Mouse (Mus musculus) C2C12 (cell line): ENCODE results near the gene Perp. TPM values are rescaled to one million over a fixed set of nuclear protein-coding genes. Genes with fewer than 3 reads are reported as not detected.

Source experiments
- H3K27me3 ChIP-seq: one replicate; pipeline ENCODE4 v1.6.1; 2011; ENCODE audit not compliant: control insufficient read depth, insufficient read depth, insufficient read length
- H3K36me3 ChIP-seq: one replicate; pipeline ENCODE4 v1.6.1; 2011; ENCODE audit not compliant: control insufficient read depth, insufficient read depth
- H3K4me3 ChIP-seq: one replicate; pipeline ENCODE4 v1.5.1; 2011; ENCODE audit warnings: mild to moderate bottlenecking, control low read depth; ENCODE audit not compliant: poor library complexity, insufficient read depth, severe bottlenecking
- H3K79me2 ChIP-seq: one replicate; pipeline ENCODE4 v1.6.1; 2011; ENCODE audit not compliant: control insufficient read depth, insufficient read depth
- H3K79me3 ChIP-seq: one replicate; pipeline ENCODE4 v1.6.1; 2011; ENCODE audit warnings: low read depth, control low read depth
- H3ac ChIP-seq: one replicate; pipeline ENCODE3; 2011; ENCODE audit warnings: low read depth; ENCODE audit not compliant: control insufficient read depth, insufficient read length
- CEBPB ChIP-seq: IDR thresholded peaks from one replicate; pipeline ENCODE4 v1.6.1; 2011; ENCODE audit warnings: low read depth, mild to moderate bottlenecking, control low read depth, moderate library complexity
- CTCF ChIP-seq: IDR thresholded peaks from one replicate; pipeline ENCODE4 v1.5.1; 2011; ENCODE audit not compliant: control insufficient read depth, insufficient read depth, insufficient read length
- FOSL1 ChIP-seq: IDR thresholded peaks from one replicate; pipeline ENCODE4 v1.8.0; 2011; ENCODE audit warnings: mild to moderate bottlenecking, low read length; ENCODE audit not compliant: poor library complexity, insufficient read depth, severe bottlenecking
- MAX ChIP-seq: IDR thresholded peaks from one replicate; pipeline ENCODE4 v1.6.1; 2011; ENCODE audit warnings: mild to moderate bottlenecking, control low read depth
- MYOD1 ChIP-seq: IDR thresholded peaks from one replicate; pipeline ENCODE4 v1.6.1; 2011; ENCODE audit warnings: low read depth; ENCODE audit not compliant: control insufficient read depth, insufficient read length
- MYOG ChIP-seq: IDR thresholded peaks from one replicate; pipeline ENCODE4 v1.6.1; 2011; ENCODE audit not compliant: control insufficient read depth, insufficient read length; ENCODE audit errors: extremely low read depth
- USF1 ChIP-seq: IDR thresholded peaks from one replicate; pipeline ENCODE4 v1.6.1; 2011; ENCODE audit warnings: low read depth, mild to moderate bottlenecking, control low read depth, moderate library complexity
- polyA plus RNA-seq: library from polyadenylated mRNA; unstranded; fragments of >200 nt; fragmentation: generic; extraction: Trizol; gene quantifications from one replicate; pipeline ENCODE4 v1.2.1, GENCODE M21; 2012; ENCODE audit warnings: missing spikeins

Gene Perp
- polyA plus RNA-seq, 1 experiment, result 0.02 TPM

DNA sequence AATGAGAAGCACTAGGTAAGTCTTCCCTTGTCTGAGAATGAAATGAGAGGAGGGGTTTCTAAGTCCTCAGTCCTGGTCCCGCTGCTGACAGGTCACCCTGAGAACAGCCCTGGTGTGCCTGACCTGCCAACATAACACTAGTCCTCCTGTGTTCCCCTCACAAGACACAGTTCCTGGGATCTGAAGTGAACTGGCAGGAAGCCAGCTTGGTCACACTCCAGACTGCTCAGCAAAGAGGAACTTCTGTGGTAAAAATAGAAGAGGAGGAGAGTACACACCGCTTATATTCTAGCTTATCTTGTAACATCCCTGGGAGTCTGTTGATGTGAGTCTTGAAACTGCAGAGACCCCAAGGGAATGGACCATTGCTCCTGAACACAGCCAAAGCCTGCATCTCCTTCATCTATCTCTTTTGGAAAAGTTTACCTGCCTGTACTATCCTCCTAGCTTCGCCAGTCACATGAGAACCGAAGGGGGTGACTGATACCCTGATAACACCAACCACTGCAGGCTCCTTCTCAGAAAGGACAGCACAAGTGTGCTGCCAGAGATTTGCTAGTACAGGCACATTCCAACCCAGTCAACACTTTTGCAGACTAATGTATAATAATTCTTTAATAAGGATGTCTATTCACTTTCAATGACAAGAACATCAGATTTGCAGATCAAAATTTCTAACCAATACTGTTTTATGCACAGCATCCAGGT lies 42.3 kb downstream of the Perp start:
- TF ChIP-seq FOSL1 (no peak), CTCF (no peak), CEBPB (no peak), MYOD1 (no peak), MYOG (no peak), MAX (no peak), USF1 (no peak)
- no peaks in the 10 kb centered on the region for H3K27me3 ChIP-seq
- H3K79me2 ChIP-seq, result no peaks in the 10 kb centered on the region
- no peak overlapping the region for H3K4me3 ChIP-seq
- no peaks in the 10 kb centered on the region for H3K36me3 ChIP-seq
- no peak overlapping the region for H3ac ChIP-seq
- no peaks in the 10 kb centered on the region for H3K79me3 ChIP-seq

DNA sequence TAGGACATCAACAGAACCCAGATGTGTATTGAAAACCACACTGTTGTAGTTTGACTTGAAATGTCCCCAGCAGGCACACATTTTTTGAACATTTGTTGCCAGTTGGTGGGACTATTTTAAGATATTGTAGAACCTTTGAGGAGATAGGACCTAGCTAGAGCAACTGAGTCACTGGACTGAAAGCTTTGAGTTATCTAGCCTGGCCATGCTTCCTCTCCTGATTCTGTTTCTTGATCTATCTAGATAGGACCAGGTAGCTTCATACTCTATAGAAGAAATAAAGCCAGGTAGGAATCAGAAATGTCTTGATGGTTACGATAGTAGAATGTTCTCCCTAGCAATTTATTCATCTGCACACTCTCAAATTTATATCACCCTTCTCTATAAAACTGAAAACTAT lies 43.9 kb downstream of the Perp start:
- H3K79me3 ChIP-seq, result no peaks in the 10 kb centered on the region
- no peak overlapping the region for H3ac ChIP-seq
- no peak for TF ChIP-seq MAX
- TF ChIP-seq CEBPB, result no peak
- TF ChIP-seq FOSL1, result no peak
- TF ChIP-seq CTCF, result no peak
- no peak for TF ChIP-seq MYOD1
- no peak for TF ChIP-seq MYOG
- TF ChIP-seq USF1, result no peak
- no peaks in the 10 kb centered on the region for H3K36me3 ChIP-seq
- H3K4me3 ChIP-seq, result no peak overlapping the region
- H3K79me2 ChIP-seq, result no peaks in the 10 kb centered on the region
- no peaks in the 10 kb centered on the region for H3K27me3 ChIP-seq

DNA sequence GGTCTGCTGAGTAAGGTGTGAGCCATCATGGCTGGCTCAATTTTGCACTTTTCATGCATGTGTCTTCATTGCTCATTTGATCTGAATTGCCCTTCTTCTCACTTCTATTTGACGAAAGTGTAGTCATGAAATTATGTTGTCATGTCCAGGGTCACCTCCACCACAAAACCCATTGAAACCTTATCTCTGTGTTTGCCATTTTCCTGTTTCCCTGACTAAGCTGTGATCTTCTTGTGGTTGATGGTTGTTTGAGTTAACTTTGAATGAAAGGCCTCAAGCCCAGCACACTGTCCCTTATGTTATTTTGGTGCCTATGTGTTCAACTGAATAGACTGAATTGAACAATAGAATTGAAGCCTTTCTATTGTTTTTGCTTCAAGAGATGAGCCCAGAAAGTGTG lies 44.4 kb downstream of the Perp start:
- H3K36me3 ChIP-seq, result no peaks in the 10 kb centered on the region
- H3K27me3 ChIP-seq, result no peaks in the 10 kb centered on the region
- no peaks in the 10 kb centered on the region for H3K79me2 ChIP-seq
- H3K4me3 ChIP-seq, result no peak overlapping the region
- no peaks in the 10 kb centered on the region for H3K79me3 ChIP-seq
- TF ChIP-seq FOSL1, result no peak
- no peak for TF ChIP-seq CEBPB
- no peak for TF ChIP-seq MYOG
- TF ChIP-seq USF1, result no peak
- TF ChIP-seq CTCF, result no peak
- TF ChIP-seq MAX, result no peak
- TF ChIP-seq MYOD1, result no peak
- no peak overlapping the region for H3ac ChIP-seq

DNA sequence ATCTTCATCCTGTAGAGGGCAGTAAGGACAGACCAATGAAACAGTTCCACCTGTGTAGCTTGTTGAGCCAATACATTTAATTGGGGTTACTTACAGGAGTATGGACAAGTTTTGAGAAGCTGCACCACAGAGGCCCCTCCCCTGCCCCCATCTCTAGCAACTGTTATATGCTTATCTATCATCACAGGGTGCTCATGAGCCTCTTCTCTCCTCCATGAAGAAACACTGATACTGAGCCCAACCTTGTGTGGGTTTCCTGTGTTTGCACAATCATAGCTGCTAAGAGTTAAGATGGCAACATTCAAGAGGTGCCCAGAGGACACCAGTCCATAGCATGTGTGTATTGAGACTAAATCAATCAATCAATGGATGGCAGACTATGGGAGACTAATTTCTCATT lies 46.3 kb downstream of the Perp start:
- no peaks in the 10 kb centered on the region for H3K36me3 ChIP-seq
- H3ac ChIP-seq, result no peak overlapping the region
- no peaks in the 10 kb centered on the region for H3K79me3 ChIP-seq
- peaks cover 3% of the 10 kb centered on the region for H3K27me3 ChIP-seq
- TF ChIP-seq USF1, result no peak
- no peak for TF ChIP-seq CTCF
- TF ChIP-seq FOSL1, result no peak
- no peak for TF ChIP-seq MYOD1
- TF ChIP-seq CEBPB, result no peak
- no peak for TF ChIP-seq MYOG
- no peak for TF ChIP-seq MAX
- no peak overlapping the region for H3K4me3 ChIP-seq
- H3K79me2 ChIP-seq, result no peaks in the 10 kb centered on the region

DNA sequence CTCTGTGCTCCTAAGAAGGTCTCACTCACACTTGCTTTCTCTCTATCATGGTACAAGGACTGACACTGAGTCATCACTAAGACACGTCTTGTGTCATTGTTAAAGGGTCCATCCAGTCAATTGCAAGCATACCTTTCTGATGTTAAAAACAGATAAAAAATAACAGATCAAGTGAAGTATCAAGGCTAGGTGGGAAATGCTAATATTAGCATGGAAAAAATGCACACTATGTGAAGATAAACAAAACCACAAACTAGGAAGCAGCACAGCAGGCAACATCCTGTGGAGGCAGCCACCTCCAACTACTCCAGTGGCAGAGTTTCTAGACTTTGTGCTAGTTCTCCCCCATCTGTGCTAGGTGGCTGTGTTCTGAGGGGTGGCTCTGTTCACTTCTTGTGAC lies 47.3 kb downstream of the Perp start:
- TF ChIP-seq FOSL1, result no peak
- TF ChIP-seq MYOG, result no peak
- no peak for TF ChIP-seq USF1
- TF ChIP-seq MAX, result no peak
- no peak for TF ChIP-seq CTCF
- TF ChIP-seq CEBPB, result no peak
- no peak for TF ChIP-seq MYOD1
- no peaks in the 10 kb centered on the region for H3K36me3 ChIP-seq
- no peaks in the 10 kb centered on the region for H3K79me2 ChIP-seq
- peaks cover 3% of the 10 kb centered on the region for H3K27me3 ChIP-seq
- H3ac ChIP-seq, result no peak overlapping the region
- H3K4me3 ChIP-seq, result no peak overlapping the region
- H3K79me3 ChIP-seq, result no peaks in the 10 kb centered on the region
